Mouse (Mus musculus) CH12.LX (cell line): ENCODE data around the gene Ccl22.
A peak's percentile ranks its signal among the peaks of the same experiment; 100 is the strongest.

ENCODE experiments used
- CTCF ChIP-seq, 2 experiments: IDR thresholded peaks in 1 of 2; conservative IDR thresholded peaks in 1 of 2; 2 replicates each; pipeline ENCODE4 v1.5.1; 2011 to 2012; ENCODE audit warnings: low read depth in 2 of 2, low read length in 2 of 2, improper control_type of control experiment in 1 of 2, inconsistent platforms in 1 of 2, mild to moderate bottlenecking in 1 of 2, moderate library complexity in 1 of 2
- EP300 ChIP-seq: IDR thresholded peaks from 2 replicates; pipeline ENCODE4 v1.6.1; 2011; ENCODE audit warnings: low read length, improper control_type of control experiment
- HCFC1 ChIP-seq: IDR thresholded peaks from 2 replicates; pipeline ENCODE4 v1.6.1; 2012; ENCODE audit warnings: low read depth, mild to moderate bottlenecking, inconsistent platforms, low read length, improper control_type of control experiment
- MXI1 ChIP-seq: IDR thresholded peaks from 2 replicates; pipeline ENCODE4 v1.6.1; 2011; ENCODE audit warnings: mild to moderate bottlenecking, low read depth, low read length, improper control_type of control experiment
- NRF1 ChIP-seq: IDR thresholded peaks from 2 replicates; pipeline ENCODE4 v1.6.1; 2014; ENCODE audit warnings: low read depth, mild to moderate bottlenecking, inconsistent platforms, low read length, improper control_type of control experiment, moderate library complexity
- POLR2A ChIP-seq: IDR thresholded peaks from 2 replicates; pipeline ENCODE4 v1.6.1; 2011; ENCODE audit warnings: low read depth, mild to moderate bottlenecking, improper control_type of control experiment, low read length
- SMC3 ChIP-seq: IDR thresholded peaks from 2 replicates; pipeline ENCODE4 v1.6.1; 2011; ENCODE audit warnings: low read depth, low read length, improper control_type of control experiment

GRCm38 (mm10) chr8:94778036-94778435 is 32.6 kb downstream of the Ccl22 start:
- TF ChIP-seq HCFC1 (0 out of 2 replicates have a peak, but pooled peaks have one; percentile 20), SMC3 (no peak), POLR2A (no peak), EP300 (no peak), MXI1 (no peak), NRF1 (no peak), CTCF (conservative IDR thresholded peaks at IDR 0.05 in 1 of 2, IDR thresholded peaks at IDR 0.05 in 1 of 2; ENCODE audit: low read depth in 2 of 2, low read length in 2 of 2) (no peak)
